12 mouse cellular contexts compared by ENCODE assay signal in the genomic region with DNA sequence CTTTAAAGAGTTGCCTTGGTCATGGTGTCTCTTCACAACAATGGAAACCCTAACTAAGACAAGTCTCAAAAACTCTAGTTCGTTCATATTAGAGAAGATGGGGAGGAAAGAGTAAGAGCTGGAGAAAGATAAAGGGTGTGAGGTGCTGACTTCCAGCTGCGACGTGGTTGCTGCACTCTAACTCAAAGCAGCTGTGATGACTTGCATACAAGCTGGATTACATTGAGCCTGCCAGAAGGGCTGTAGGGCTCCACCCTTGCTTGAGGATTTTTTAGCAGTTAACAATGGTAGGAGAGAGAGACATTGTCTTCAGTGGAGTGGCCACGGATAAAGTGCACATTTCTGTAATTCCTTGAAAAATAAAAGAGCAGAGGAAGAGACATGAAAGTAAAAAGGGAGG. TPM values are rescaled to one million over a fixed set of nuclear protein-coding genes. Genes with fewer than 3 reads are reported as not detected.
A peak's percentile ranks its signal among the peaks of the same experiment; 100 is the strongest.
DNase-seq lines count a peak whose midpoint lies in the region; TF ChIP-seq lines count a peak whose summit lies in the region.
"Had no signal": no experiment of that assay in that cellular context is flagged by ENCODE, and none has a peak within 500 bp of the region (broad histone marks: within the 10 kb centered on the region; RNA-seq: fewer than 3 reads in every experiment).

No protein-coding gene starts in this region.

- peaks cover under 1% of the 10 kb centered on the region for H3K79me2 ChIP-seq in myocyte (ENCODE audit: control insufficient read depth, insufficient read depth)

- H3K4me3 ChIP-seq in lung, adult 2 months (replicated peaks; ENCODE audit: extremely low read depth, low read depth, low read length), result no peak overlapping the region
- no peak overlapping the region for H3K4me3 ChIP-seq in embryonic fibroblast, embryonic 13.5 days (ENCODE audit: insufficient read depth, low read length)
- no peak overlapping the region for H3K4me3 ChIP-seq in myocyte
- H3K4me3 ChIP-seq: midbrain, embryonic 10.5 days; neural tube, embryonic 12.5 days had no signal

- WGBS in lung, adult 2 months, result 35% methylated on average over 4 of the region's 4 CpGs

- H3ac ChIP-seq in myocyte (ENCODE audit: control insufficient read depth, insufficient read length), result no peak overlapping the region

- TF ChIP-seq POLR2A in lung, adult 2 months (IDR thresholded peaks at IDR 0.05; ENCODE audit: borderline replicate concordance, extremely low read depth, low read depth, low read length), result no peak
- TF ChIP-seq POLR2A in embryonic fibroblast, embryonic 13.5 days (IDR thresholded peaks at IDR 0.05; ENCODE audit: low read depth, low read length), result no peak
- no peak for TF ChIP-seq POLR2A in myocyte (IDR thresholded peaks at IDR 0.05; ENCODE audit: insufficient read length, low read depth)

- H3K36me3 ChIP-seq in myocyte (ENCODE audit: control insufficient read depth, insufficient read depth), result no peaks in the 10 kb centered on the region
- H3K36me3 ChIP-seq: midbrain, embryonic 10.5 days; neural tube, embryonic 12.5 days had no signal

- no peaks in the 10 kb centered on the region for H3K27me3 ChIP-seq in myocyte (ENCODE audit: control insufficient read depth, insufficient read depth, insufficient read length)
- H3K27me3 ChIP-seq: neural tube, embryonic 12.5 days had no signal

- H3K4me1 ChIP-seq in lung, adult 2 months (ENCODE audit: control insufficient read depth, insufficient read depth, low read length), result peaks cover 8% of the 10 kb centered on the region
- H3K4me1 ChIP-seq in embryonic fibroblast, embryonic 13.5 days (ENCODE audit: control insufficient read depth, insufficient read depth, low read length), result peaks cover 2% of the 10 kb centered on the region
- H3K4me1 ChIP-seq: neural tube, embryonic 12.5 days had no signal

- H3K4me2 ChIP-seq in myocyte (ENCODE audit: low read depth), result peak overlapping the region; percentile 19
- H3K4me2 ChIP-seq: neural tube, embryonic 12.5 days had no signal

- no peak for TF ChIP-seq CTCF in lung, adult 2 months (IDR thresholded peaks at IDR 0.05; ENCODE audit: insufficient read depth, low read length)
- no peak for TF ChIP-seq CTCF in embryonic fibroblast, embryonic 13.5 days (IDR thresholded peaks at IDR 0.05; ENCODE audit: borderline replicate concordance, insufficient read depth, low read length)

- intact Hi-C loops in heart, postnatal 25 days (cut with DNase I), result no loop called here

- peak; percentile 45 to 65 for DNase-seq in lung, adult 18-20 months
- no peak for DNase-seq in lung, adult 2 months
- DNase-seq in heart, postnatal 25 days (ENCODE audit: low spot score), result peak; percentile 30
- no peak for DNase-seq in cerebellum, adult 9-10 months
- DNase-seq in kidney, adult 18-20 months, result no peak
- DNase-seq: cerebellum, adult 11-12 months; spleen, adult 18-20 months had no signal

- peak overlapping the region; percentile 51 for H3K27ac ChIP-seq in embryonic fibroblast, embryonic 13.5 days (ENCODE audit: insufficient read depth, low read length)
- H3K27ac ChIP-seq: liver, embryonic 14.5 days; midbrain, embryonic 10.5 days; neural tube, embryonic 12.5 days had no signal

TF ChIP-seq in myocyte, 11 proteins besides CTCF, POLR2A, EP300 and RAD21:
- TF ChIP-seq MYOD1 (IDR thresholded peaks at IDR 0.05; ENCODE audit: control insufficient read depth in 1 of 3, insufficient read length in 2 of 3, low read depth in 2 of 3), result peak in 2 of 3 experiments; percentile 1 to 12
- TF ChIP-seq POLR2AphosphoS2 (IDR thresholded peaks at IDR 0.05; ENCODE audit: insufficient read length, low read depth), result no peak
- no peak for TF ChIP-seq TCF12 (IDR thresholded peaks at IDR 0.05; ENCODE audit: insufficient read depth, poor library complexity, severe bottlenecking)
- no peak for TF ChIP-seq MYOG (IDR thresholded peaks at IDR 0.05; ENCODE audit: control insufficient read depth in 1 of 3, insufficient read depth in 1 of 3, insufficient read length in 2 of 3, low read depth in 2 of 3)

RNA-seq across cellular contexts. Expression of gene Stard9, which starts 17.9 kb away (rescaled TPM):
- polyA plus RNA-seq in lung, adult 2 months (2012; rRNA removed), result 28.3 and 34.7 TPM in 2 replicates
- polyA plus RNA-seq in embryonic fibroblast, embryonic 13.5 days (2011; ENCODE audit: insufficient read length, low read depth, missing spikeins), result 8.6 and 11.5 TPM in 2 replicates
- total RNA-seq in heart, postnatal 25 days (2021), result 1 to 10 TPM; 8.2 to 9.7 TPM
- polyA plus RNA-seq in myocyte (2012; fragmentation: generic; extraction: Trizol), result 5.1 TPM

RNA-seq across cellular contexts. Expression of gene Lrrc57, which starts 37.5 kb away (rescaled TPM):
- polyA plus RNA-seq in lung, adult 2 months (2012; rRNA removed), result 9.3 and 12.9 TPM in 2 replicates
- 13.0 and 16.6 TPM in 2 replicates for polyA plus RNA-seq in embryonic fibroblast, embryonic 13.5 days (2011; ENCODE audit: insufficient read length, low read depth, missing spikeins)
- 10 to 100 TPM; 14.6 to 15.3 TPM for total RNA-seq in heart, postnatal 25 days (2021)
- 12.5 TPM for polyA plus RNA-seq in myocyte (2012; fragmentation: generic; extraction: Trizol)

RNA-seq across cellular contexts. Expression of gene Haus2, which starts 37.6 kb away (rescaled TPM):
- polyA plus RNA-seq in lung, adult 2 months (2012; rRNA removed), result 2.1 and 3.2 TPM in 2 replicates
- 19.5 and 26.0 TPM in 2 replicates for polyA plus RNA-seq in embryonic fibroblast, embryonic 13.5 days (2011; ENCODE audit: insufficient read length, low read depth, missing spikeins)
- 1 to 10 TPM; 8.6 to 9.3 TPM for total RNA-seq in heart, postnatal 25 days (2021)
- polyA plus RNA-seq in myocyte (2012; fragmentation: generic; extraction: Trizol), result 4.4 TPM

Comparison
In these comparisons a context has a peak if more than half of its experiments do, and no peak if none do; other contexts are left out.
1. DNase-seq: peak in lung, adult 18-20 months (2 of 2) and heart, postnatal 25 days (single experiment); none in lung, adult 2 months (single experiment), cerebellum, adult 9-10 months (single experiment) and kidney, adult 18-20 months (single experiment).